Mouse (Mus musculus) midbrain, embryonic 16.5 days (tissue): Measurements from ENCODE around the gene Ntf3. TPM values are rescaled to one million over a fixed set of nuclear protein-coding genes. Genes with fewer than 3 reads are reported as not detected.

Source experiments
- ATAC-seq: fragments of 200-750 bp; cut with Nextera tagmentation; 2 replicates; pipeline ENCODE4 v1.8.0; 2017; ENCODE audit warnings: moderate TSS enrichment
- H3K27ac ChIP-seq: fragments of 300-500 bp; sonication (generic); 2 replicates; pipeline ENCODE4 v1.5.1; 2014; ENCODE audit warnings: mild to moderate bottlenecking, low read length, mixed read lengths
- H3K27me3 ChIP-seq: fragments of 300-500 bp; sonication (generic); 2 replicates; pipeline ENCODE4 v1.6.1; 2014; ENCODE audit warnings: low read depth, low read length, mixed read lengths; ENCODE audit not compliant: control insufficient read depth, insufficient read depth
- H3K36me3 ChIP-seq: fragments of 300-500 bp; sonication (generic); 2 replicates; pipeline ENCODE4 v1.6.1; 2014; ENCODE audit warnings: mild to moderate bottlenecking, low read length, moderate library complexity, mixed read lengths; ENCODE audit not compliant: control insufficient read depth, insufficient read depth
- H3K4me1 ChIP-seq: fragments of 300-500 bp; sonication (generic); 2 replicates; pipeline ENCODE4 v1.6.1; 2014; ENCODE audit warnings: mild to moderate bottlenecking, low read length, mixed read lengths; ENCODE audit not compliant: control insufficient read depth, insufficient read depth
- H3K4me2 ChIP-seq: fragments of 300-500 bp; sonication (generic); 2 replicates; pipeline ENCODE4 v1.6.1; 2014; ENCODE audit warnings: mild to moderate bottlenecking, low read length, mixed read lengths
- H3K4me3 ChIP-seq: fragments of 300-500 bp; sonication (generic); 2 replicates; pipeline ENCODE4 v1.5.1; 2014; ENCODE audit warnings: low read depth, mild to moderate bottlenecking, low read length, moderate library complexity, mixed read lengths
- H3K9ac ChIP-seq: fragments of 300-500 bp; sonication (generic); 2 replicates; pipeline ENCODE4 v1.6.1; 2014; ENCODE audit warnings: low read depth, low read length, mixed read lengths
- H3K9me3 ChIP-seq: fragments of 300-500 bp; sonication (generic); replicated peaks from 2 replicates; pipeline ENCODE4 v1.6.1; 2014; ENCODE audit warnings: mild to moderate bottlenecking, low read length, mixed read lengths; ENCODE audit not compliant: control insufficient read depth, poor library complexity, severe bottlenecking
- WGBS: fragments of 180-500 bp; shearing (Covaris S2); extraction: QIAGEN DNeasy Blood & Tissue Kit; methylation state at CpG from one replicate; pipeline ENCODE4 v1.1.7; 2014; 5-methylcytosine and 5-hydroxymethylcytosine counted together
- polyA plus RNA-seq: library from polyadenylated mRNA; unstranded; fragments of >200 nt; fragmentation: Nextera tagmentation; extraction: Ambion mirVana; gene quantifications from 2 replicates; pipeline ENCODE4 v1.2.1, GENCODE M21; 2015

The Ntf3 gene
- polyA plus RNA-seq, 1 experiment from 2014 or later = 1.8 TPM

GRCm38 (mm10) chr6:126142741-126143140, 24.0 kb downstream of the Ntf3 start:
- H3K4me1 ChIP-seq = no peaks in the 10 kb centered on the region
- WGBS = 74% methylated on average over 3 of the region's 3 CpGs
- no peak overlapping the region for H3K4me3 ChIP-seq
- H3K9me3 ChIP-seq = no peaks in the 10 kb centered on the region
- H3K4me2 ChIP-seq = no peak overlapping the region
- H3K27me3 ChIP-seq = no peaks in the 10 kb centered on the region
- no peaks in the 10 kb centered on the region for H3K36me3 ChIP-seq
- H3K9ac ChIP-seq = no peak overlapping the region
- no peak for ATAC-seq
- no peak overlapping the region for H3K27ac ChIP-seq

GRCm38 (mm10) chr6:126142021-126142554, 24.6 kb downstream of the Ntf3 start:
- Histone ChIP-seq H3K27me3 (no peaks in the 10 kb centered on the region), H3K9ac (no peak overlapping the region), H3K27ac (no peak overlapping the region), H3K9me3 (no peaks in the 10 kb centered on the region), H3K4me3 (no peak overlapping the region), H3K4me1 (no peaks in the 10 kb centered on the region), H3K4me2 (no peak overlapping the region), H3K36me3 (no peaks in the 10 kb centered on the region)
- 71% methylated on average over 8 of the region's 8 CpGs for WGBS
- no peak for ATAC-seq

- H3K36me3 ChIP-seq = no peaks in the 10 kb centered on the region
- 81% methylated on average over 13 of the region's 13 CpGs for WGBS
- ATAC-seq = no peak
Observed at GRCm38 (mm10) chr6:126141472-126141871, 25.2 kb downstream of the Ntf3 start.

GRCm38 (mm10) chr6:126140961-126141360, 25.7 kb downstream of the Ntf3 start:
- Histone ChIP-seq H3K4me2 (no peak overlapping the region), H3K4me3 (no peak overlapping the region), H3K9ac (no peak overlapping the region), H3K9me3 (no peaks in the 10 kb centered on the region), H3K4me1 (no peaks in the 10 kb centered on the region), H3K36me3 (no peaks in the 10 kb centered on the region), H3K27ac (no peak overlapping the region), H3K27me3 (no peaks in the 10 kb centered on the region)
- WGBS = 93% methylated on average over 6 of the region's 6 CpGs
- no peak for ATAC-seq

More at GRCm38 (mm10) chr6:126141472-126141871, 25.2 kb downstream of the Ntf3 start:
- Histone ChIP-seq H3K9me3 (no peaks in the 10 kb centered on the region), H3K27me3 (no peaks in the 10 kb centered on the region), H3K4me2 (no peak overlapping the region), H3K27ac (no peak overlapping the region), H3K4me1 (no peaks in the 10 kb centered on the region), H3K4me3 (no peak overlapping the region), H3K9ac (no peak overlapping the region)

GRCm38 (mm10) chr6:126140416-126140815, 26.3 kb downstream of the Ntf3 start:
- H3K4me3 ChIP-seq = no peak overlapping the region
- no peaks in the 10 kb centered on the region for H3K4me1 ChIP-seq
- H3K9ac ChIP-seq = no peak overlapping the region
- no peak overlapping the region for H3K27ac ChIP-seq
- no peak overlapping the region for H3K4me2 ChIP-seq
- no peaks in the 10 kb centered on the region for H3K36me3 ChIP-seq
- WGBS = 89% methylated on average over 2 of the region's 2 CpGs
- H3K9me3 ChIP-seq = no peaks in the 10 kb centered on the region
- no peak for ATAC-seq
- H3K27me3 ChIP-seq = no peaks in the 10 kb centered on the region

GRCm38 (mm10) chr6:126134155-126134906, 32.4 kb downstream of the Ntf3 start:
- Histone ChIP-seq H3K9me3 (no peaks in the 10 kb centered on the region), H3K4me2 (no peak overlapping the region), H3K4me1 (no peaks in the 10 kb centered on the region), H3K27ac (no peak overlapping the region), H3K9ac (no peak overlapping the region), H3K4me3 (no peak overlapping the region), H3K27me3 (no peaks in the 10 kb centered on the region), H3K36me3 (no peaks in the 10 kb centered on the region)
- 86% methylated on average over 19 of the region's 19 CpGs for WGBS
- no peak for ATAC-seq

GRCm38 (mm10) chr6:126128238-126128637, 38.5 kb downstream of the Ntf3 start:
- Histone ChIP-seq H3K27ac (no peak overlapping the region), H3K9ac (no peak overlapping the region), H3K4me1 (no peaks in the 10 kb centered on the region), H3K4me2 (no peak overlapping the region), H3K27me3 (no peaks in the 10 kb centered on the region), H3K9me3 (no peaks in the 10 kb centered on the region), H3K36me3 (no peaks in the 10 kb centered on the region), H3K4me3 (no peak overlapping the region)
- no peak for ATAC-seq
- 60% methylated on average over 7 of the region's 7 CpGs for WGBS

GRCm38 (mm10) chr6:126118247-126118646, 48.5 kb downstream of the Ntf3 start:
- no peak overlapping the region for H3K4me2 ChIP-seq
- H3K36me3 ChIP-seq = no peaks in the 10 kb centered on the region
- no peaks in the 10 kb centered on the region for H3K4me1 ChIP-seq
- no peak overlapping the region for H3K4me3 ChIP-seq
- no peaks in the 10 kb centered on the region for H3K9me3 ChIP-seq
- 79% methylated on average over 1 of the region's 1 CpGs for WGBS
- H3K9ac ChIP-seq = no peak overlapping the region
- ATAC-seq = no peak
- H3K27ac ChIP-seq = no peak overlapping the region
- no peaks in the 10 kb centered on the region for H3K27me3 ChIP-seq

- Histone ChIP-seq H3K4me3 (no peak overlapping the region), H3K9me3 (no peaks in the 10 kb centered on the region), H3K27me3 (no peaks in the 10 kb centered on the region), H3K9ac (no peak overlapping the region), H3K4me2 (no peak overlapping the region), H3K36me3 (no peaks in the 10 kb centered on the region), H3K4me1 (no peaks in the 10 kb centered on the region), H3K27ac (no peak overlapping the region)
- 86% methylated on average over 8 of the region's 8 CpGs for WGBS
- ATAC-seq = no peak
Observed at GRCm38 (mm10) chr6:126117191-126117590, 49.5 kb downstream of the Ntf3 start.
